Mouse (Mus musculus) heart, embryonic 15.5 days (tissue): ENCODE data around the gene 9230112D13Rik. TPM values are rescaled to one million over a fixed set of nuclear protein-coding genes. Genes with fewer than 3 reads are reported as not detected.

Source experiments
- ATAC-seq: fragments of 200-750 bp; cut with Nextera tagmentation; replicated peaks from 2 replicates; pipeline ENCODE4 v1.8.0; 2017; ENCODE audit warnings: low read depth, moderate TSS enrichment; ENCODE audit not compliant: insufficient number of reproducible peaks, insufficient read depth, low FRiP score
- H3K27ac ChIP-seq: fragments of 300-500 bp; sonication (generic); 2 replicates; pipeline ENCODE4 v1.5.1; 2015; ENCODE audit warnings: mild to moderate bottlenecking, inconsistent platforms
- H3K27me3 ChIP-seq: fragments of 300-500 bp; sonication (generic); 2 replicates; pipeline ENCODE4 v1.6.1; 2015; ENCODE audit warnings: inconsistent platforms
- H3K36me3 ChIP-seq: fragments of 300-500 bp; sonication (generic); 2 replicates; pipeline ENCODE4 v1.6.1; 2015; ENCODE audit warnings: mild to moderate bottlenecking, inconsistent platforms
- H3K4me1 ChIP-seq: fragments of 300-500 bp; sonication (generic); replicated peaks from 2 replicates; pipeline ENCODE4 v1.6.1; 2015; ENCODE audit warnings: inconsistent platforms
- H3K4me2 ChIP-seq: fragments of 300-500 bp; sonication (generic); 2 replicates; pipeline ENCODE4 v1.6.1; 2015; ENCODE audit warnings: inconsistent platforms, mild to moderate bottlenecking, moderate library complexity
- H3K4me3 ChIP-seq: fragments of 300-500 bp; sonication (generic); 2 replicates; pipeline ENCODE4 v1.5.1; 2015; ENCODE audit warnings: mild to moderate bottlenecking, inconsistent platforms
- H3K9ac ChIP-seq: fragments of 300-500 bp; sonication (generic); 2 replicates; pipeline ENCODE4 v1.6.1; 2015; ENCODE audit warnings: mild to moderate bottlenecking, inconsistent platforms
- H3K9me3 ChIP-seq: fragments of 300-500 bp; sonication (generic); replicated peaks from 2 replicates; pipeline ENCODE4 v1.6.1; 2016; ENCODE audit warnings: inconsistent platforms
- WGBS: fragments of 180-500 bp; shearing (Covaris S2); methylation state at CpG from one replicate; pipeline ENCODE4 v1.1.7; 2015; ENCODE audit warnings: mixed read lengths; 5-methylcytosine and 5-hydroxymethylcytosine counted together
- polyA plus RNA-seq: library from polyadenylated mRNA; unstranded; fragments of >200 nt; fragmentation: Nextera tagmentation; extraction: Ambion mirVana; gene quantifications from 2 replicates; pipeline ENCODE4 v1.2.1, GENCODE M21; 2015

The 9230112D13Rik gene
- polyA plus RNA-seq, 1 experiment from 2014 or later, result not detected

DNA sequence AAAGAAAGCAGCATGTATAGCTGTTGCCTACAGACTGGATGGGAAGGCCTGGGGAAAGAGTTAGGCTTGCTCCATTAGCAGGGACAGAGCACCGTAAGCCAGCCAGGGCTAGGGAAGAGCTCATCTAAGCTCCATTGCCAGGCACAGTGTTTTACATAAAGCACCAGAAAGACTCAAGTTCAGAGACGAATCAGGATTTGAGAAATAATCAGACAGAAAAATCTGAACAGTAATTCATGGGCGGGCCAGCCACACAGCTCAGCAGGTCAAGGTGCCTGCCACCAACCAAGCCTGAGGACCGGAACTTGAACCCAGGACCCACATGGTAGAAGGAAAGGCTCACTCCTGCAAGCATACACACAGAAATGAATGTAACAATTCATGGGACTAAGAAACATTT is 22.9 kb downstream of the 9230112D13Rik start:
- Histone ChIP-seq H3K9ac (0 out of 2 replicates have a peak overlapping the region, but pooled peaks have one; percentile 32), H3K9me3 (no peaks in the 10 kb centered on the region), H3K4me3 (peak overlapping the region; percentile 78; the same call in 1 of the 2 replicates), H3K4me1 (peaks cover 59% of the 10 kb centered on the region), H3K27me3 (no peaks in the 10 kb centered on the region), H3K27ac (peak overlapping the region; percentile 20; the same call in 1 of the 2 replicates), H3K36me3 (no peaks in the 10 kb centered on the region), H3K4me2 (peak overlapping the region; percentile 71)
- WGBS, result 46% methylated on average over 4 of the region's 4 CpGs
- ATAC-seq, result no peak

DNA sequence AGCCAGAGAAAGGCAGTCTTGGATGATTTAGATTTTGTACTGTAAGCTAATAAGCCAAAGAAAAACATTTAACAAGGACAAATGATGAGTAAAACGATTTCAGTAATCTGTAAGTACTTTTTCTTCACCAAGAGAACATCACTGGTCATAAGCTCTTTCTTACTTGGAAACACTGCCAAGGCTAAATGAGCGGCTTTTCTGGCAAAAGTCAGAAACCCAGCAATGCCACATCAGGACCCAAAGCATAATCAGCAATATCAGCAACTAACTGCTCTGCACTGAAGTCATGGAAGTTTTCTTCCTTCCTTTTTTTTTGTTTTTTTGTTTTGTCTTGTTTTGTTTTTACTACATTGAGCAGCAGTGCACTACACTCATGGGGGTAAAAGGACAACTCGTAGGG is 25.3 kb downstream of the 9230112D13Rik start:
- peaks cover 56% of the 10 kb centered on the region for H3K4me1 ChIP-seq

DNA sequence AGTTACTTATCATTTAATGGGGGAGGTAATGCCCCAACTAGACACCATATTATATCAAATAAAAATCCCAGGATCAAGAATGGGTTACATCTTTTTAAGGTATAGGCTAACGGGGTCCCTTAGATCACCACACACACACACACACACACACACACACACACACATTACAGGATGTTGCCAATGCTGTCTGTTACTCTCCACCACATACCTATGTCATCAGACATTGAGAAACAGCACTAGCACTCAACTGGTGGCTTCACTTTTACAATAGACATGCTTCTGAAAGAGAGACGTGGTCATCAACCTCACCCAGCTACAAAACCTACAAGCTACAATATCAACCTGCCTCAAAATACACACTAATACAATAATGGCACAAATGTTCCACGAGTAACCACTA is 28.9 kb downstream of the 9230112D13Rik start:
- no peaks in the 10 kb centered on the region for H3K27me3 ChIP-seq
- H3K4me1 ChIP-seq, result peaks cover 64% of the 10 kb centered on the region
- H3K9me3 ChIP-seq, result no peaks in the 10 kb centered on the region
- no peak overlapping the region for H3K27ac ChIP-seq
- WGBS, result 80% methylated on average over 3 of the region's 3 CpGs
- no peak overlapping the region for H3K4me3 ChIP-seq
- H3K9ac ChIP-seq, result no peak overlapping the region
- ATAC-seq, result no peak
- H3K4me2 ChIP-seq, result no peak overlapping the region
- no peaks in the 10 kb centered on the region for H3K36me3 ChIP-seq

More for the DNA sequence above, 25.3 kb downstream of the 9230112D13Rik start:
- H3K4me2 ChIP-seq, result no peak overlapping the region
- H3K27me3 ChIP-seq, result no peaks in the 10 kb centered on the region
- H3K4me3 ChIP-seq, result no peak overlapping the region
- H3K9ac ChIP-seq, result no peak overlapping the region
- 58% methylated on average over 3 of the region's 3 CpGs for WGBS
- no peak for ATAC-seq
- H3K9me3 ChIP-seq, result no peaks in the 10 kb centered on the region
- no peak overlapping the region for H3K27ac ChIP-seq
- H3K36me3 ChIP-seq, result no peaks in the 10 kb centered on the region

DNA sequence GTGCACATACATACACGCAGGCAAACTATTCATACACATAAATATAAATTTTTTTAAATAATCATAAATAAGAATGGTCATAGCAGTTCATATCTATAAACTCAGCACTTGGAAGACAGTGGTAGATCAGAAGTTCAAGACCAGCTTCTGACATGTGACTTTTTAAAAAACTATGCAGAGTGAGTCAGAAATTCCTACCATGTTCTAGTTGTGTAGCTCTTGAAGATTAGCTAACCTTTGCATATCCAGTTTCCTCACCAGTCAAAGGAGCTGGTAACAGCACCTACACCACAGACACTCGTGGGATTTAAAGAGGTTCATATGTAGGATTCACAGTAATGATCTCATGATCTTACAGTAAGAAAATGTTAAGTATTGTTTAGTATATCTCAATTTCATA is 29.9 kb downstream of the 9230112D13Rik start:
- Histone ChIP-seq H3K27ac (no peak overlapping the region), H3K27me3 (no peaks in the 10 kb centered on the region), H3K9me3 (no peaks in the 10 kb centered on the region), H3K36me3 (no peaks in the 10 kb centered on the region), H3K4me2 (no peak overlapping the region), H3K4me1 (peaks cover 64% of the 10 kb centered on the region), H3K9ac (no peak overlapping the region), H3K4me3 (no peak overlapping the region)
- 65% methylated on average over 2 of the region's 2 CpGs for WGBS
- no peak for ATAC-seq

DNA sequence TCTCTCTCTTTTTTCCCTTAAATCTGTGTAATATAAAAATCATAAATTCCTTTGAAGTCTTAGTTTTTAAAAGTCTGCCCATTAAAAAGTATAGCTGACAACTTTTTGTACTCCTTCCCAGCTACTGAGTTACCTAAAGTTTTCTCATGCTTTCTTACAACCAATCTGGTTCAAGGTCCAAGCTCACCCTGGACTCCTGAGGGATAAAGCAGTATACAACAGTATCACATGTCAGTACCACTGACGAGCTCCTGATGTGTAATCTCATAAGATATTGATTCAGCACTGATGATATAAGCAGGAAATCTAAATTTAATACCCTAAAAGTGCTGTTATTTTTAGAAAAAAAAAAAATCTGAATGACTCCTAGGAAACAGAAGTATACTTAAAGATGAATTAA is 31.6 kb downstream of the 9230112D13Rik start:
- H3K9me3 ChIP-seq, result no peaks in the 10 kb centered on the region
- no peak overlapping the region for H3K4me3 ChIP-seq
- peaks cover 57% of the 10 kb centered on the region for H3K4me1 ChIP-seq
- no peak for ATAC-seq
- no peaks in the 10 kb centered on the region for H3K36me3 ChIP-seq
- H3K4me2 ChIP-seq, result no peak overlapping the region
- no peaks in the 10 kb centered on the region for H3K27me3 ChIP-seq
- 51% methylated on average over 1 of the region's 1 CpGs for WGBS
- H3K27ac ChIP-seq, result no peak overlapping the region
- no peak overlapping the region for H3K9ac ChIP-seq

DNA sequence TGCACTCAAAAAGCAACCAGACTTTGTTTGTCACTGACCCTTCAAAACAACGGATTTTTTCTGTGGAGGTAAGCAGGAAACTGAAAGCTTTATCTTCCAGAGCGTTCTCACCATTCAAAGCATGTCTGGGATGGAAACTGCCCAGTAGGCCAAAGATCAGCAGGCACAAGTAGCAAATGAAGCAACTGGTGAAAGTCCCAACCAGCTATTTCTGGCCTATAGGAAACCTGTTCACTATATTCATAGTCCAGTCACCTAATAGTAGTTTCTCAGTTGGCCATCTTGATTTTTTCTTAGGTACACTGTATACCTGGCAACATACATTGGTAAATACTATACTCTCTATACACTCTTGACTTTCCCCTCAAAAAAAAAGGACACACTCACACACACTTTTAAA is 32.7 kb downstream of the 9230112D13Rik start:
- no peaks in the 10 kb centered on the region for H3K9me3 ChIP-seq
- H3K4me2 ChIP-seq, result no peak overlapping the region
- no peak overlapping the region for H3K4me3 ChIP-seq
- peaks cover 57% of the 10 kb centered on the region for H3K4me1 ChIP-seq
- no peaks in the 10 kb centered on the region for H3K36me3 ChIP-seq
- no peak for ATAC-seq
- H3K9ac ChIP-seq, result no peak overlapping the region
- WGBS, result 8% methylated on average over 2 of the region's 2 CpGs
- H3K27ac ChIP-seq, result peak overlapping the region; percentile 38
- no peaks in the 10 kb centered on the region for H3K27me3 ChIP-seq

DNA sequence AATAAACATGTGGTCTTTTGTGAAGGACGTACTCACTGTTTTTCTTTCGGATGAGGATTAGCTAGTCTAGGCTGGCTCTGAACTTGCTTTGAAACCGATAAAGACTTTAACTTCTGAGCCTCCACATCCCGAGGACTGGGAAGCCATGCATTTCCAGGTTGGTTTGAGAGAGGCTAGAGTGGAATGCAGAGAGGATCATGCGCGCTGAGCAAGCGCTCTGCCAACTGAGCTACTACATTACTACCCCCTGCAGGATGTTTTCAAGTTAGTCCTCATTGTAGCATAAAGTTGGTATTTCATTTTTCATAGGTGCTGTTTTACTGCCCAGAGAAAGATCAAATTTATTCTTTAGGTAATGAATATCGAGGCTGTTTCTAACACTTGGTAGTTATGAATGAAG is 36.4 kb downstream of the 9230112D13Rik start:
- H3K27me3 ChIP-seq, result no peaks in the 10 kb centered on the region
- no peak overlapping the region for H3K9ac ChIP-seq
- no peaks in the 10 kb centered on the region for H3K9me3 ChIP-seq
- H3K27ac ChIP-seq, result peak overlapping the region; percentile 43
- WGBS, result 35% methylated on average over 8 of the region's 8 CpGs
- no peaks in the 10 kb centered on the region for H3K36me3 ChIP-seq
- no peak for ATAC-seq
- no peak overlapping the region for H3K4me2 ChIP-seq
- no peak overlapping the region for H3K4me3 ChIP-seq
- H3K4me1 ChIP-seq, result peaks cover 63% of the 10 kb centered on the region

DNA sequence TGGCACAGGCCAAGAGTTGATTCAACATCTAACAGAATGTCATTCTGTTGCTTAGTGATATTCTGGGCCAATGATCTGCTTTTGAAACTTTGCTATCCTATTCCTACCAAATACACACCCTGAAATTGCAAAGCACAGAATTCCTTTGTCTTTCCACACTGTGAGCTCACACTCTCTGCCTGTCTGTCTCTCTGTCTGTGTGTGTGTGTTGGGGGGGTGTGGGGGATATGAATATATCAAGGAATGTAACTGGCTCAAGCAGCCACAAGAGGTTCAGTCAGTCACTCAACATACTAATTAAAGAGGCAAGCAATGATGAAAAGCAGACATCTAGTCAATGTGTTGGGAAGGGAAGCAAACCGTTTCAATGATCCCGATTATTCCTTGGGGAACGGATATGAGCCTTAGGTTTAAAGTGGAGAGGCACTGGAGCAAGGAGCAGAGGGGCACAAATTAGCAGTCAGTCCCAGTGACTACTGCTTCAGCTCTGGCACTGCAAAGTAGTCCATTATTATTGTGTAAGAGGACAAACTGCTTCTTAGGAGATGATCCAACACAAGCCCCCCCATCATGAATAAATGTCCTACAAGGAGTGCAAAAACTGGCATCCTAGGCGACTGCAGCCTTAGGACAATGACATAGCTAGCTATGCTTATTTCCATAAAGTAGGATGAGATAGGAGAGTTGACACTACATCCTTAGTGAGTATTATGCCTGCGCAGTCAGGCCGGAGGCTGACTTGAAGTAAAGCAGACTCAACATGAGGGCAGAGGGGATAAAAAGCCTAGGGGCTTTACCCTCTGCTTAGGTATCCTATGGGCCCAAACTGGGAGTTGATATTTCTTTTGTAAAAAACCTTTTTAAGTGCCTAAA is 38.9 kb downstream of the 9230112D13Rik start:
- Histone ChIP-seq H3K4me2 (peak overlapping the region; percentile 5), H3K9ac (no peak overlapping the region), H3K27me3 (no peaks in the 10 kb centered on the region), H3K4me3 (no peak overlapping the region), H3K4me1 (peaks cover 56% of the 10 kb centered on the region), H3K36me3 (no peaks in the 10 kb centered on the region), H3K9me3 (no peaks in the 10 kb centered on the region), H3K27ac (peak overlapping the region; percentile 79)
- WGBS, result 31% methylated on average over 6 of the region's 6 CpGs
- ATAC-seq, result peak; percentile 70; the same call in 1 of the 2 replicates

DNA sequence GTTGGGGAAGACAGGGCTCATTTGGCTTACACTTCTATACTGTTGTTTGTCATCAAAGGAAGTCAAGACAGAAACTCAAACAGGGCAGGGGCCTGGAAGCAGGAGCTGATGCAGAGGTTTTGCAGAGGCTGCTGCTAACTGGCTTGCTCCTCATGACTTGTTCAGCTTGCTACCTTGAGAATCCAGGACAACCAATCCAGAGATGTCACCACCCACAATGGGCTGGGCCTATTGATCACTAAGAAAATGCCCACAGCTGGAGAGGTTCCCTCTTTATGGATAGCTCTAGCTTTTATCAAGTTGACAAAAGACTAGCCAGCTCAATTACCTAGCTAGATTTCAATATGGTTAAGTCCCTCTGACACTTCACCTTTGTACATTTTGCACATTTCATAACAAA is 51.0 kb downstream of the 9230112D13Rik start:
- Histone ChIP-seq H3K9ac (no peak overlapping the region), H3K36me3 (no peaks in the 10 kb centered on the region), H3K4me2 (no peak overlapping the region), H3K9me3 (no peaks in the 10 kb centered on the region), H3K4me3 (no peak overlapping the region), H3K4me1 (peaks cover 52% of the 10 kb centered on the region), H3K27me3 (no peaks in the 10 kb centered on the region), H3K27ac (peak overlapping the region; percentile 42; the same call in 1 of the 2 replicates)
- no peak for ATAC-seq

DNA sequence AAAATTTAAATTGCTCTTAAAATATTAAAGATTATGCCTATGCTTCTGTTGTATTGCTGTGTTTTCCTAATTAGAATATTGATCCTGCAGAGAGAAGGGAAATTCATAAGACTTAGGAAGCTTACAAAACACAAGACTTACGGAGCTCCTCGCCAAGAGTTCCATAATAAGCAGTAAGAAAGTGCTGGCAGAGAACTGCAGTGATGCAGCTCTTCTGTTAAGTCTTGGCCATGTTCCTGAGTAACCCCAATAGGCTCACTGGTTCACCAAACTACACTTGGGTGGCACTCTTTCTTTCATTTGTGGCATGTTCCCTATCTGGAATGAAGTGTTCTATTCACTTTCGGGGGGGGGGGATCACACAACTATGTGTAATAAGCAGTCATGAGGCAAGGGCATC is 56.3 kb downstream of the 9230112D13Rik start:
- Histone ChIP-seq H3K9me3 (no peaks in the 10 kb centered on the region), H3K27ac (no peak overlapping the region), H3K4me1 (peaks cover 40% of the 10 kb centered on the region), H3K27me3 (no peaks in the 10 kb centered on the region), H3K9ac (no peak overlapping the region), H3K4me3 (no peak overlapping the region), H3K4me2 (no peak overlapping the region), H3K36me3 (no peaks in the 10 kb centered on the region)
- no peak for ATAC-seq
- WGBS, result 62% methylated on average over 3 of the region's 3 CpGs
